Mouse (Mus musculus) lung, embryonic 15.5 days (tissue): ENCODE results near the gene Grm4. TPM values are rescaled to one million over a fixed set of nuclear protein-coding genes. Genes with fewer than 3 reads are reported as not detected.

Experiments
- ATAC-seq: fragments of 200-750 bp; cut with Nextera tagmentation; 2 replicates; pipeline ENCODE4 v1.8.0; 2017; ENCODE audit warnings: moderate number of reproducible peaks, borderline replicate concordance; ENCODE audit not compliant: low FRiP score, low TSS enrichment; ENCODE audit errors: extremely low read depth
- H3K27ac ChIP-seq: fragments of 300-500 bp; sonication (generic); 2 replicates; pipeline ENCODE4 v1.5.1; 2015; ENCODE audit warnings: moderate library complexity, mild to moderate bottlenecking, inconsistent platforms
- H3K27me3 ChIP-seq: fragments of 300-500 bp; sonication (generic); 2 replicates; pipeline ENCODE4 v1.6.1; 2015; ENCODE audit warnings: inconsistent platforms
- H3K36me3 ChIP-seq: fragments of 300-500 bp; sonication (generic); 2 replicates; pipeline ENCODE4 v1.6.1; 2015; ENCODE audit warnings: inconsistent platforms
- H3K4me1 ChIP-seq: fragments of 300-500 bp; sonication (generic); 2 replicates; pipeline ENCODE4 v1.6.1; 2015; ENCODE audit warnings: inconsistent platforms
- H3K4me2 ChIP-seq: fragments of 300-500 bp; sonication (generic); 2 replicates; pipeline ENCODE4 v1.6.1; 2015; ENCODE audit warnings: inconsistent platforms, mild to moderate bottlenecking, moderate library complexity
- H3K4me3 ChIP-seq: fragments of 300-500 bp; sonication (generic); 2 replicates; pipeline ENCODE4 v1.5.1; 2015; ENCODE audit warnings: mild to moderate bottlenecking, inconsistent platforms
- H3K9ac ChIP-seq: fragments of 300-500 bp; sonication (generic); 2 replicates; pipeline ENCODE4 v1.6.1; 2015; ENCODE audit warnings: inconsistent platforms
- H3K9me3 ChIP-seq: fragments of 300-500 bp; sonication (generic); 2 replicates; pipeline ENCODE4 v1.6.1; 2016; ENCODE audit warnings: inconsistent platforms
- WGBS: fragments of 180-500 bp; shearing (Covaris S2); methylation state at CpG from one replicate; pipeline ENCODE4 v1.1.7; 2015; 5-methylcytosine and 5-hydroxymethylcytosine counted together
- polyA plus RNA-seq: library from polyadenylated mRNA; unstranded; fragments of >200 nt; fragmentation: Nextera tagmentation; extraction: Ambion mirVana; gene quantifications from 2 replicates; pipeline ENCODE4 v1.2.1, GENCODE M21; 2015

Grm4 gene
- polyA plus RNA-seq, 1 experiment from 2014 or later = 0.07 TPM

GRCm38 (mm10) chr17:27523121-27523520 lies 1.9 kb upstream of the Grm4 start:
- Histone ChIP-seq H3K9ac (no peak overlapping the region), H3K27ac (no peak overlapping the region), H3K4me3 (no peak overlapping the region), H3K4me1 (peaks cover 11% of the 10 kb centered on the region; the same call in 1 of the 2 replicates), H3K36me3 (no peaks in the 10 kb centered on the region), H3K9me3 (no peaks in the 10 kb centered on the region), H3K4me2 (no peak overlapping the region), H3K27me3 (peaks cover 41% of the 10 kb centered on the region)
- 52% methylated on average over 7 of the region's 7 CpGs for WGBS
- no peak for ATAC-seq

GRCm38 (mm10) chr17:27520557-27520956 lies 646 bp downstream of the Grm4 start:
- H3K4me1 ChIP-seq = peaks cover 11% of the 10 kb centered on the region; the same call in 1 of the 2 replicates
- no peak overlapping the region for H3K27ac ChIP-seq
- WGBS = under 1% methylated on average over 27 of the region's 27 CpGs
- ATAC-seq = no peak
- no peaks in the 10 kb centered on the region for H3K36me3 ChIP-seq
- H3K9ac ChIP-seq = no peak overlapping the region
- H3K9me3 ChIP-seq = no peaks in the 10 kb centered on the region
- H3K27me3 ChIP-seq = peaks cover 67% of the 10 kb centered on the region
- 0 out of 2 replicates have a peak overlapping the region, but pooled peaks have one; percentile 7 for H3K4me2 ChIP-seq
- no peak overlapping the region for H3K4me3 ChIP-seq

GRCm38 (mm10) chr17:27518700-27519595 lies 2.3 kb downstream of the Grm4 start:
- 41% methylated on average over 15 of the region's 15 CpGs for WGBS
- Histone ChIP-seq H3K36me3 (no peaks in the 10 kb centered on the region), H3K27ac (no peak overlapping the region), H3K4me3 (no peak overlapping the region), H3K4me1 (peaks cover 13% of the 10 kb centered on the region), H3K9me3 (no peaks in the 10 kb centered on the region), H3K9ac (no peak overlapping the region), H3K27me3 (peaks cover 83% of the 10 kb centered on the region), H3K4me2 (no peak overlapping the region)
- peak; percentile 9; the same call in 1 of the 2 replicates for ATAC-seq

GRCm38 (mm10) chr17:27518296-27518695 lies 2.9 kb downstream of the Grm4 start:
- 18% methylated on average over 9 of the region's 9 CpGs for WGBS
- ATAC-seq = 0 out of 2 replicates have a peak, but pooled peaks have one; percentile 24

GRCm38 (mm10) chr17:27513916-27514762 lies 7.1 kb downstream of the Grm4 start:
- peaks cover 100% of the 10 kb centered on the region for H3K27me3 ChIP-seq
- no peaks in the 10 kb centered on the region for H3K36me3 ChIP-seq
- ATAC-seq = no peak
- WGBS = 34% methylated on average over 27 of the region's 27 CpGs
- no peak overlapping the region for H3K9ac ChIP-seq
- peak overlapping the region; percentile 51; the same call in 1 of the 2 replicates for H3K4me3 ChIP-seq
- peaks cover 34% of the 10 kb centered on the region for H3K4me1 ChIP-seq
- peak overlapping the region; percentile 97 for H3K4me2 ChIP-seq
- H3K9me3 ChIP-seq = no peaks in the 10 kb centered on the region
- H3K27ac ChIP-seq = no peak overlapping the region

More at GRCm38 (mm10) chr17:27518296-27518695, 2.9 kb downstream of the Grm4 start:
- Histone ChIP-seq H3K27ac (no peak overlapping the region), H3K9me3 (no peaks in the 10 kb centered on the region), H3K9ac (no peak overlapping the region), H3K4me1 (peaks cover 20% of the 10 kb centered on the region), H3K36me3 (no peaks in the 10 kb centered on the region), H3K4me3 (no peak overlapping the region), H3K27me3 (peaks cover 89% of the 10 kb centered on the region), H3K4me2 (no peak overlapping the region)

- H3K9ac ChIP-seq = peak overlapping the region; percentile 13; the same call in 1 of the 2 replicates
- no peaks in the 10 kb centered on the region for H3K9me3 ChIP-seq
- H3K27ac ChIP-seq = no peak overlapping the region
- 2% methylated on average over 48 of the region's 66 CpGs for WGBS
- ATAC-seq = no peak
- H3K36me3 ChIP-seq = no peaks in the 10 kb centered on the region
- H3K4me2 ChIP-seq = peak overlapping the region; percentile 97
- H3K27me3 ChIP-seq = peaks cover 100% of the 10 kb centered on the region
- peak overlapping the region; percentile 51 for H3K4me3 ChIP-seq
- H3K4me1 ChIP-seq = peaks cover 27% of the 10 kb centered on the region
These were observed 7.8 kb downstream of the Grm4 start for GRCm38 (mm10) chr17:27513279-27513915.

GRCm38 (mm10) chr17:27512619-27513161 lies 8.5 kb downstream of the Grm4 start:
- Histone ChIP-seq H3K36me3 (no peaks in the 10 kb centered on the region), H3K9me3 (no peaks in the 10 kb centered on the region), H3K4me3 (peak overlapping the region; percentile 51), H3K27me3 (peaks cover 98% of the 10 kb centered on the region), H3K27ac (no peak overlapping the region), H3K4me1 (peaks cover 25% of the 10 kb centered on the region), H3K4me2 (peak overlapping the region; percentile 97), H3K9ac (peak overlapping the region; percentile 13; the same call in 1 of the 2 replicates)
- under 1% methylated on average over 69 of the region's 78 CpGs for WGBS
- no peak for ATAC-seq

GRCm38 (mm10) chr17:27511865-27512618 lies 9.2 kb downstream of the Grm4 start:
- peaks cover 25% of the 10 kb centered on the region for H3K4me1 ChIP-seq
- peaks cover 96% of the 10 kb centered on the region for H3K27me3 ChIP-seq
- peak; percentile 15; the same call in 1 of the 2 replicates for ATAC-seq

GRCm38 (mm10) chr17:27511125-27511735 lies 10.0 kb downstream of the Grm4 start:
- no peak overlapping the region for H3K9ac ChIP-seq
- 87% methylated on average over 7 of the region's 7 CpGs for WGBS
- peaks cover 94% of the 10 kb centered on the region for H3K27me3 ChIP-seq
- ATAC-seq = no peak
- H3K4me3 ChIP-seq = no peak overlapping the region
- H3K4me1 ChIP-seq = peaks cover 27% of the 10 kb centered on the region
- H3K4me2 ChIP-seq = no peak overlapping the region
- no peak overlapping the region for H3K27ac ChIP-seq
- no peaks in the 10 kb centered on the region for H3K9me3 ChIP-seq
- no peaks in the 10 kb centered on the region for H3K36me3 ChIP-seq

More at GRCm38 (mm10) chr17:27511865-27512618, 9.2 kb downstream of the Grm4 start:
- Histone ChIP-seq H3K27ac (no peak overlapping the region), H3K9me3 (no peaks in the 10 kb centered on the region), H3K4me2 (peak overlapping the region; percentile 97), H3K9ac (no peak overlapping the region), H3K36me3 (no peaks in the 10 kb centered on the region), H3K4me3 (peak overlapping the region; percentile 51)
- under 1% methylated on average over 60 of the region's 64 CpGs for WGBS
